Mouse (Mus musculus) kidney, embryonic 15.5 days (tissue): ENCODE data around the gene Itk. TPM values are rescaled to one million over a fixed set of nuclear protein-coding genes. Genes with fewer than 3 reads are reported as not detected.

ENCODE experiments used
- ATAC-seq: fragments of 200-750 bp; cut with Nextera tagmentation; replicated peaks from 2 replicates; pipeline ENCODE4 v1.8.0; 2017; ENCODE audit warnings: moderate TSS enrichment; ENCODE audit not compliant: low FRiP score
- H3K27ac ChIP-seq: fragments of 300-500 bp; sonication (generic); 2 replicates; pipeline ENCODE4 v1.5.1; 2015; ENCODE audit warnings: mild to moderate bottlenecking, inconsistent platforms
- H3K27me3 ChIP-seq: fragments of 300-500 bp; sonication (generic); 2 replicates; pipeline ENCODE4 v1.6.1; 2015; ENCODE audit warnings: inconsistent platforms
- H3K36me3 ChIP-seq: fragments of 300-500 bp; sonication (generic); 2 replicates; pipeline ENCODE4 v1.6.1; 2015; ENCODE audit warnings: inconsistent platforms
- H3K4me1 ChIP-seq: fragments of 300-500 bp; sonication (generic); 2 replicates; pipeline ENCODE4 v1.6.1; 2015; ENCODE audit warnings: inconsistent platforms
- H3K4me2 ChIP-seq: fragments of 300-500 bp; sonication (generic); 2 replicates; pipeline ENCODE4 v1.6.1; 2015; ENCODE audit warnings: moderate library complexity, mild to moderate bottlenecking, inconsistent platforms
- H3K4me3 ChIP-seq: fragments of 300-500 bp; sonication (generic); replicated peaks from 2 replicates; pipeline ENCODE4 v1.5.1; 2015; ENCODE audit warnings: mild to moderate bottlenecking, inconsistent platforms
- H3K9ac ChIP-seq: fragments of 300-500 bp; sonication (generic); 2 replicates; pipeline ENCODE4 v1.6.1; 2015; ENCODE audit warnings: mild to moderate bottlenecking, inconsistent platforms
- H3K9me3 ChIP-seq: fragments of 300-500 bp; sonication (generic); replicated peaks from 2 replicates; pipeline ENCODE4 v1.6.1; 2016; ENCODE audit warnings: inconsistent platforms
- WGBS: fragments of 180-500 bp; shearing (Covaris S2); methylation state at CpG from one replicate; pipeline ENCODE4 v1.1.7; 2015; ENCODE audit warnings: mixed read lengths; 5-methylcytosine and 5-hydroxymethylcytosine counted together
- polyA plus RNA-seq: library from polyadenylated mRNA; unstranded; fragments of >200 nt; fragmentation: Nextera tagmentation; extraction: Ambion mirVana; gene quantifications from 2 replicates; pipeline ENCODE4 v1.2.1, GENCODE M21; 2015

Itk gene
- polyA plus RNA-seq, 1 experiment from 2014 or later: 0.18 TPM

- Histone ChIP-seq H3K9ac (no peak overlapping the region), H3K4me1 (0 out of 2 replicates have a peak, but pooled peaks cover 2% of the 10 kb centered on the region), H3K9me3 (no peaks in the 10 kb centered on the region), H3K36me3 (no peaks in the 10 kb centered on the region), H3K4me2 (no peak overlapping the region), H3K27me3 (no peaks in the 10 kb centered on the region), H3K27ac (no peak overlapping the region), H3K4me3 (no peak overlapping the region)
- WGBS: 52% methylated on average over 3 of the region's 3 CpGs
- ATAC-seq: no peak
Observed at GRCm38 (mm10) chr11:46390621-46391020, 1.3 kb upstream of the Itk start.

GRCm38 (mm10) chr11:46388438-46388837, 877 bp downstream of the Itk start:
- Histone ChIP-seq H3K4me3 (no peak overlapping the region), H3K9ac (no peak overlapping the region), H3K36me3 (no peaks in the 10 kb centered on the region), H3K9me3 (no peaks in the 10 kb centered on the region), H3K4me2 (0 out of 2 replicates have a peak overlapping the region, but pooled peaks have one; percentile 1), H3K27ac (0 out of 2 replicates have a peak overlapping the region, but pooled peaks have one; percentile 41), H3K27me3 (no peaks in the 10 kb centered on the region), H3K4me1 (no peaks in the 10 kb centered on the region)
- ATAC-seq: 0 out of 2 replicates have a peak, but pooled peaks have one; percentile 25
- 48% methylated on average over 6 of the region's 6 CpGs for WGBS

- H3K9ac ChIP-seq: no peak overlapping the region
- 92% methylated on average over 8 of the region's 8 CpGs for WGBS
- no peaks in the 10 kb centered on the region for H3K9me3 ChIP-seq
- no peaks in the 10 kb centered on the region for H3K36me3 ChIP-seq
- H3K4me3 ChIP-seq: no peak overlapping the region
- H3K4me2 ChIP-seq: no peak overlapping the region
- no peaks in the 10 kb centered on the region for H3K4me1 ChIP-seq
- no peaks in the 10 kb centered on the region for H3K27me3 ChIP-seq
- no peak for ATAC-seq
- H3K27ac ChIP-seq: no peak overlapping the region
Observed at GRCm38 (mm10) chr11:46387061-46387460, 2.3 kb downstream of the Itk start.

GRCm38 (mm10) chr11:46386556-46386955, 2.8 kb downstream of the Itk start:
- Histone ChIP-seq H3K36me3 (no peaks in the 10 kb centered on the region), H3K27ac (no peak overlapping the region), H3K4me3 (no peak overlapping the region), H3K4me1 (no peaks in the 10 kb centered on the region), H3K4me2 (no peak overlapping the region), H3K9me3 (no peaks in the 10 kb centered on the region), H3K9ac (no peak overlapping the region), H3K27me3 (no peaks in the 10 kb centered on the region)
- 86% methylated on average over 8 of the region's 8 CpGs for WGBS
- ATAC-seq: no peak

- Histone ChIP-seq H3K4me2 (no peak overlapping the region), H3K27me3 (no peaks in the 10 kb centered on the region), H3K27ac (no peak overlapping the region), H3K4me3 (no peak overlapping the region), H3K4me1 (peaks cover 3% of the 10 kb centered on the region; the same call in 1 of the 2 replicates), H3K9me3 (no peaks in the 10 kb centered on the region), H3K36me3 (no peaks in the 10 kb centered on the region), H3K9ac (no peak overlapping the region)
- 79% methylated on average over 2 of the region's 2 CpGs for WGBS
- no peak for ATAC-seq
Observed at GRCm38 (mm10) chr11:46384925-46385324, 4.4 kb downstream of the Itk start.

- 86% methylated on average over 4 of the region's 4 CpGs for WGBS
Observed at GRCm38 (mm10) chr11:46382466-46382865, 6.8 kb downstream of the Itk start.

GRCm38 (mm10) chr11:46380097-46380675, 9.1 kb downstream of the Itk start:
- H3K27ac ChIP-seq: no peak overlapping the region
- peaks cover 3% of the 10 kb centered on the region; the same call in 1 of the 2 replicates for H3K4me1 ChIP-seq
- H3K9me3 ChIP-seq: no peaks in the 10 kb centered on the region
- no peaks in the 10 kb centered on the region for H3K36me3 ChIP-seq
- 0 out of 2 replicates have a peak, but pooled peaks have one; percentile 29 for ATAC-seq
- no peak overlapping the region for H3K4me3 ChIP-seq
- no peak overlapping the region for H3K4me2 ChIP-seq
- H3K27me3 ChIP-seq: no peaks in the 10 kb centered on the region
- no peak overlapping the region for H3K9ac ChIP-seq
- WGBS: 58% methylated on average over 7 of the region's 7 CpGs

More at GRCm38 (mm10) chr11:46382466-46382865, 6.8 kb downstream of the Itk start:
- H3K4me3 ChIP-seq: no peak overlapping the region
- no peak overlapping the region for H3K4me2 ChIP-seq
- H3K9me3 ChIP-seq: no peaks in the 10 kb centered on the region
- no peak overlapping the region for H3K27ac ChIP-seq
- no peaks in the 10 kb centered on the region for H3K36me3 ChIP-seq
- peaks cover 3% of the 10 kb centered on the region; the same call in 1 of the 2 replicates for H3K4me1 ChIP-seq
- H3K27me3 ChIP-seq: no peaks in the 10 kb centered on the region
- no peak for ATAC-seq
- H3K9ac ChIP-seq: no peak overlapping the region

- H3K9me3 ChIP-seq: no peaks in the 10 kb centered on the region
- WGBS: 92% methylated on average over 8 of the region's 8 CpGs
- ATAC-seq: no peak
- H3K9ac ChIP-seq: no peak overlapping the region
- H3K36me3 ChIP-seq: no peaks in the 10 kb centered on the region
- peaks cover 3% of the 10 kb centered on the region; the same call in 1 of the 2 replicates for H3K4me1 ChIP-seq
- H3K4me3 ChIP-seq: no peak overlapping the region
- H3K27ac ChIP-seq: no peak overlapping the region
- H3K4me2 ChIP-seq: no peak overlapping the region
- H3K27me3 ChIP-seq: no peaks in the 10 kb centered on the region
Observed at GRCm38 (mm10) chr11:46377819-46378782, 11.2 kb downstream of the Itk start.

GRCm38 (mm10) chr11:46377316-46377715, 12.0 kb downstream of the Itk start:
- Histone ChIP-seq H3K9ac (no peak overlapping the region), H3K4me1 (peaks cover 3% of the 10 kb centered on the region; the same call in 1 of the 2 replicates), H3K9me3 (no peaks in the 10 kb centered on the region), H3K4me2 (no peak overlapping the region), H3K36me3 (no peaks in the 10 kb centered on the region), H3K27me3 (no peaks in the 10 kb centered on the region), H3K4me3 (no peak overlapping the region), H3K27ac (no peak overlapping the region)
- 82% methylated on average over 1 of the region's 1 CpGs for WGBS
- ATAC-seq: no peak

GRCm38 (mm10) chr11:46375015-46375414, 14.3 kb downstream of the Itk start:
- H3K36me3 ChIP-seq: no peaks in the 10 kb centered on the region
- WGBS: 79% methylated on average over 8 of the region's 8 CpGs
- no peaks in the 10 kb centered on the region for H3K27me3 ChIP-seq
- H3K9ac ChIP-seq: no peak overlapping the region
- ATAC-seq: no peak
- H3K4me2 ChIP-seq: no peak overlapping the region
- H3K9me3 ChIP-seq: no peaks in the 10 kb centered on the region
- H3K27ac ChIP-seq: no peak overlapping the region
- no peak overlapping the region for H3K4me3 ChIP-seq
- no peaks in the 10 kb centered on the region for H3K4me1 ChIP-seq

- Histone ChIP-seq H3K4me3 (no peak overlapping the region), H3K9ac (no peak overlapping the region), H3K27me3 (no peaks in the 10 kb centered on the region), H3K4me2 (no peak overlapping the region), H3K36me3 (no peaks in the 10 kb centered on the region), H3K27ac (no peak overlapping the region), H3K4me1 (no peaks in the 10 kb centered on the region), H3K9me3 (no peaks in the 10 kb centered on the region)
- no peak for ATAC-seq
- WGBS: 77% methylated on average over 13 of the region's 13 CpGs
Observed at GRCm38 (mm10) chr11:46373071-46374030, 16.0 kb downstream of the Itk start.
